Mouse (Mus musculus): ENCODE data around the gene Gabarapl2.
A peak's percentile ranks its signal among the peaks of the same experiment; 100 is the strongest.
"Not testable (repeated sequence)": the region's sequence is repeated elsewhere in the genome, so short reads cannot be mapped to it uniquely, and the experiment has no call there.

Gene Gabarapl2

DNA sequence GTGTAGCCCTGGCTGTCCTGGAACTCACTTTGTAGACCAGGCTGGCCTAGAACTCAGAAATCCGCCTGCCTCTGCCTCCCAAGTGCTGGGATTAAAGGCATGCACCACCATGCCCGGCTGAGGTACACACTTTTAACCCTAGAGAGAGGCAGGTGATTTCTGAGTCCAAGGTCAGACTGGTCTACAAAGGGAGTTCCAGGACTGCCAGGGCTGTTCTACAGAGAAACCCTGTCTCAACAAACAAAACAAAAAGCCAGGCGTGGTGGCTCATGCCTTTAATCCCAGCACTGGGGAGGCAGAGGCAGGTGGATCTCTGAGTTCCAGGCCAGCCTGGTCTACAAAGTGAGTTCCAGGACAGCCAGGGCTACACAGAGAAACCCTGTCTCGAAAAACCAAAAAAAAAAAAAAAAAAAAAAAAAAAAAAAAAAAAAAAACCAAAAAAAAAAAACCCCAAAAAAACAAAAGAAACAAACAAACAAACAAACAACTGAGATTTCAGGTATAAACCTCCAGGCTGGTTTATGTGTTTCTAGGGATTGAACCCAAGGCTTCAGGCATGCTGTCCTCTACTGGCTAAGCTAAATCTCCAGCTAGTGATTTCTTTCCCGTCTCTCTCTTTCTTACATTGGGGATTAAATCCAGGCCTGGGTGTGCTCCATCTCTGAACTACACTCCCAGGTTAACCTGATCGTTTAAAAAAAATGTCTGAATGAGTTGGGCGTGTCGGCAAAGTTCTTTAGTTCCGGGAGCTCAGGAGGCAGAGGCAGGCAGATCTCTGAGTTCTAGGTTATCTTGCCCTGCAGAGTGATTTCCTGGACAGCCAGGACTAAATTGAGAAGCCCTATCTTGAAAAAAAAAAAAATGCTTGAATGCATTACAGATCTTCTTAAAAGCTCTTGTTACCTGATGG is 2.2 kb upstream of the Gabarapl2 start:
- DNase-seq: not testable (repeated sequence)

GRCm38 (mm10) chr8:111939516-111940142 is 874 bp upstream of the Gabarapl2 start:
- peak; percentile 89 for DNase-seq

DNA sequence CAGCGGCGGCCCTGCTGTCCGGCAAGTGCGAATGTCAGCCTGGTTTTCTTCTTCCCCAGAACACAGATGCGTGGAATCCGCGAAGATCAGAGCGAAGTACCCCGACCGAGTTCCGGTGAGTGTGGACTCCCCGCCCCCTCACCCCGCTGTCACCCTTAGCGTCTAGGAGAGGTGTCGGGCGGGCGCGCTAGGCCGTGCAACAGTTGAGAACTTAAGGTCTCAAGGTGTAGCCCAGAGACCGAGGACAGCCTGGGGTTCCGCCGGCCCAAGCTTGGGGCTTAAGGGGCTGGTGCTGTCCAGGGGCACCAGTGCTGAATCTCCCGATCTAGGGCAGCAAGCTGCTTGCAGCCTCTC is 575 bp downstream of the Gabarapl2 start:
- peak; percentile 61 for DNase-seq

DNA sequence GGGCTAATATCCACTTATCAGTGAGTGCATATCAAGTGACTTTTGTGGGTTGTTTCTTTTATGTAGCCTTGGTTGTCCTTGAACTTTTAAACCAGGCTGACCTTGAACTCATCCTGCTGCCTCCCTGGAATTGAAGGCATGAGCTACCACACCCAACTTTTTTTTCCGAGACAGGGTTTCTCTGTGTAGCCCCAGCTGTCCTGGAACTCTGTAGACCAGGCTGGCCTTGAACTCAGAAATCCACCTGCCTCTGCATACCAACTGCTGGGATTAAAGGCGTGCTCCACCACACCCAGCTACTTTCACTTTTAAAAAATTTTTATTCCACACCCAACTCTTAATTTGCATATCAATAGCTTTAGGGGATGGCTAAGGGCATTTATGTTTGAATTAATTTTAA is 3.0 kb downstream of the Gabarapl2 start:
- DNase-seq: no peak

- DNase-seq: no peak
Observed at GRCm38 (mm10) chr8:111947144-111947543, 6.6 kb downstream of the Gabarapl2 start.

DNA sequence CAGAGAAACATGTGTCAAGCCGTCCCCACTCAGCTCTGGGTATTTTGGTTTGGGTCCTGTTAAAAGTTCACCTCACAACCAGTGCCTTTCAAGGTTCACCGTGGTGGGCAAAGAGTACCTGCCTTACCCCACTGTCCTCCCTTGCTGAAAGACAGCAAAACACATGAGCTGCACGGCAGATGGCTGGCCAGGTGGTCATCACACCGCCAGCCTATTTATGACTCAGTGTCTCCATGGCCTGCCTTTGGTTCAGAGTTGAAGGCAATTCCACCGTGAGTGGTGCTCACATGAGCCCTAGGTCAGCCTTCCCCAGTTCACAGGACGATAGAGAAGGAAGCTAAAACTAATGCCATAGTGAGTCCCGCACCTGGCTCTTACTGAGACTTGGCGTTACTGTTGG is 7.5 kb downstream of the Gabarapl2 start:
- no peak for DNase-seq

GRCm38 (mm10) chr8:111950846-111951245 is 10.3 kb downstream of the Gabarapl2 start:
- no peak for DNase-seq

DNA sequence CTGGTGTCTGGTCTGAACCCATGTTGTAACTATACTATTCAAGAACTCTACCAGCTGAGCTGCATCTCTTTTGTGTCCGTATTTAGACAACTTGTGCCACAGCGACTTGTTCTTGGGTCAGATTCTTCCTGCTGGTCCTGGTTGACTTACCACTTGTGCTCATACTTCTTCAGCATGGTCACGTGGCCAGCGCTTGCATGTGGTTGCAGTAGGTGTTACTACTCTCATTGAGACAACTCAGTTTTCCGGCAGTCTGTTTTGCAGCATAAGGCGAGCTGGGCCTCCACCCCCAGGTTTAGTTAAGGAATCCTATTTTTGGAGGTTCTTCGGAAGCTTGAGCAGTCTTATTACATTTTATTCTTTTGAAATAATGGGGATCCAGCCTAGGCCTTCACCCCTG is 10.8 kb downstream of the Gabarapl2 start:
- DNase-seq: no peak

- no peak for DNase-seq
Observed at GRCm38 (mm10) chr8:111951936-111952335, 11.4 kb downstream of the Gabarapl2 start.

DNA sequence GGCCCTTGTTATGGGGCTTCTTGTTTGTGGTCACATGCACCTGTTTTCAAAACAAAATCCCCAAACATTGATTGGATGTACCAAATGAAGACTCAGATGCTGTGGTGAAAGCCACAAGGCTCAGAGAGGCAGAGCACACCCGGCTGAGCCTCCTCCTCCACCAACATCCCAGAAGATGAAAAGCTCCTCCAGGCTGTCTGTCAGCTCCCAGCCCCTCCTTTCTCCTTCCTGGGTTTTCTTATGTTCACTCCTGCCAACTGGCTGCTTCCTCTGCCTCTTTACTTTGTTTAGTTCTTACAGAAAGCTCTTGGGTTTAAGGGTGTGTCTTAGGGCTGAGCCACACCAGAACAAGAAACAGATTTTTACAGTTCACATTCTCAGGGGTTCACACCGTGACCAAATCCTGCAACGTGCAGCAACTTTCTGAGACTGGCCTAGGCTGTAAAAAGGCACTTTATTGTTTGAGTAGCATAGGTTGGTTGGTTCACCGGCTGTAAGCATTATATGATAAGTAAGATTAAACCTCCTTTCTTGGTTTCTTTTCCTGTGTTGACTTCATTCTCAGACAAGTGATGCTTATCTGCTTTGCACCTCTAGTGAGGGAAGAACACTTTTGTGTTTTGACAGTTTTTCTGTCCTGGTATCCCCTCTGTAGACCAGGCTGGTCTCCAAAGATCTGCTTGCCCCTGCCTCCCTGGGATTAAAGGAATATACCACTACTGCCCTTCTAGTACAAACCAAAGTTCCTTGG is 14.5 kb downstream of the Gabarapl2 start:
- DNase-seq: no peak

DNA sequence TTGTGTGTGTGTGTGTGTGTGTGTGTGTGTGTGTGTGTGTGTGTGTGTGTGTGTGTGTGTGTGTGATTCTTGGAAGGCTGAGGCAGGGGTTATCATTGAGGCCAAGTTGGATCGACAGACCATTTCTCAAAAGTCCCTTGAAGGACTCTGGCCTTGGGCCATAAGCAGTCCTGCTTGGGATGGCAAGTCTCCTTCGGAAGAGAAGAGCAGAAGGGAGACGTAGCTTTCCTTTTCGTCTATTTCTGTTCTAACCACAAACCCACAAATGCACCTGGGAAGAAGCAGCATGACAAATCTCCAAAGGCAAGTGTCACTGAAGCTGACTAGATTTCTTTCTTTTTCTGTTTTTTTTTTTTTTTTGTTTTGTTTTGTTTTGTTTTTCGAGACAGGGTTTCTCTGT is 15.4 kb downstream of the Gabarapl2 start:
- no peak for DNase-seq

DNA sequence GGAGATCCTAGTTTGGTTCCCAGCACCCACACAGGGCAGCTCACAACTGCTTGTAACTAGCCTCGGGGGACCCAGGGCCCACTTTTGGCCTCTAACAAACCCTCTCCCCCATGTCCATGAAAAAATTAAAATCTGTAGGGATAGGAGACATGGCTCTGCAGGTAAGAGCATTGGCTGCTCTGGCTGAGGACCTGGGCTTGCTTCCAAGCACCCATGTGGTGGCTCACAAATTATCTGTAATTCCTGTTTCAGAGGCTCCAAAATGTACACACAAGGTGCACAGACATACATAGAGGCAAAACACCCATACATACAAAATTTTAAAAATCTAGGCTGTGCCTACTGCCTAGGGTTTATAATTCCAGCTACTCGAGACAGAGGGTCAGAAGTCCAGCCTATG is 16.7 kb downstream of the Gabarapl2 start:
- DNase-seq: no peak

DNA sequence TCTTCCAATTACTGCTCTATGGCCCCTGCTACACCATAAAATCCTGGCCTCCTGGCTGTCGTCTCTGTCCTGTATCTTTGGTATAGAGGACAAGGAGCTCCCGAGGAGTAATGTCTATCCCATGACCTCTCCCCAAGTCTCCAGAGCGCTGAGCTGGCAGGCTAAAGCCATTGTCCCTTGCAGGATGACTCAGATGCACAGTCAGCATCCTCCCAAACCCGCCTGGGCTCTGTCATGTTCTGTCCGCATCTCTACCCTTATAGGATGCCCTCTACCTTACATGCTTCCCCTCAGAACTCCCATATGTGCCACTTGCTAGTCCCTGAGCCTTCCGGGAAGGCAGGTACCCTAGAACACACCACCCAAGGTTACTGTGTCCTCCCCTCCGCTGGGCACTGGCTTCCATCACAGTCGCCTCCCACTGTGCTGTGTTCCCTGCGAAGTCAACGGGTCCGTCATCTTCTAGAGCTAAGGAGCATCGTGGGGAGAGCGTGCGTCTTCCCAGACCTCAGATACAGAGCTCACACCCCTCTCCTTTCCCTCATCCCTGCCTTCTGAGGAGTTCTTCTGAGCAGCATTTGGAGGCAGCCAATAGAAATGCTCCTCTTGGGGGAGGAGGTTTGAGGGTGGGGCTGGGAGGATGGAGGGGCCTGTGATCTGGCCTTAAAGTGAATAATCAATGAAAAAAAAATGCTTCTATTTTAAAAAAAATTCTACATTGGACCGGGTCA is 20.3 kb downstream of the Gabarapl2 start:
- DNase-seq: no peak

DNA sequence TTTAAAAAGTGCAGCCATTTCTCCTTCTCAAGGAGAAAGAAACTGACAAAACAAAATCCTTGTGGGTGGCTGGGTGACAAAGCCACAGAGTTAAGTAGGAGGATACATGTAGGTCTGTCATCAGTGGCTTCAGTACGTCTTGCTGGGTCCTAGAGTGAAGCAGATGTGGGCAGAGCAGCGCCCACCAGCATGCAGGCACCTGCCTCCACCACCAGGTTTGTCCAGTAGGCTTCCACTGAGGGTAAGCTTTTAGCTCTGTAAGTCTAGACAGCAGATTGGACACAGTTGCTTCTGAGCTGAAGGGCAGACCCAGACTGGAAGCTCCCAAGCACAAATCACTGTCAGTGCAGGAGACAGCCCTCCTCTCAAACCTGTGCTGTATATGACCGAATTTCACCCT is 20.8 kb downstream of the Gabarapl2 start:
- no peak for DNase-seq

DNA sequence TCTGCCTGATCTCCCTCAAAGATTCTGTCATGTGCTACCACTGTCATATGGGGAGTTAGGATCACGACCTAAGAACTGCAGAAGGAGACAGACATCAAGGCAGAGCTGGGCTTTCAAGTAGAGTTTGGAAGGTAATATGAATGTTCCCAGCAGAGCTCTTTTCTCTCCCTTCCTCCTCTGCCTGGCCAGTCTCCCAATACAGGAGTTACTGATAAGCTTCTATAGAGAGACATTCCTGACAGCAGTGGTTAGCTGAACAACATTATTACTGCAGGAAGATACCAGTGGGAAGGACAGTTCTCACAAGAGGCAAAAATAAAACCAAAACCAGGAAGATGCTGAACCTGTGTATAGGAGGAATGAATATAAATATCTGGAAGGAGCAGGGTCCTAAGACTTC is 22.1 kb downstream of the Gabarapl2 start:
- no peak for DNase-seq

DNA sequence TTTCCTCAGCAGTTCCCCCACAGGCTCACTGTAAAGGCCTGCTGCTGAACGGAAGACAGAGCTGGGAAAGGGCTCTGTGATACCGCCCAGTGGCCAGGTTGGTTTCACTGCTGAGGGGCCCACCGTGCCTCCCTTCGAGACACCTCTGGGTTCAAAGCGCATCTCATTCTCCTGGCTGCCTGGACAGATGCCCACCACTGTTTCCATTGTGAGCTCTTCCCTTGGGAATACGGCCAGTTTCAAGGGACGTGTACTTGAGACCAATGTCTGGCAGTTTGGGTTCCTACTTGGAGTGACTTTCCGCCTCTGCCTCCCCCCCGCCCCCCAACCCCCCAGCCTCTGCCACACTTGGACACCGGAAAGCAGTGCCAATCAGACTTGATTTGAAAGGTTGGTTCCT is 22.6 kb downstream of the Gabarapl2 start:
- DNase-seq: no peak

DNA sequence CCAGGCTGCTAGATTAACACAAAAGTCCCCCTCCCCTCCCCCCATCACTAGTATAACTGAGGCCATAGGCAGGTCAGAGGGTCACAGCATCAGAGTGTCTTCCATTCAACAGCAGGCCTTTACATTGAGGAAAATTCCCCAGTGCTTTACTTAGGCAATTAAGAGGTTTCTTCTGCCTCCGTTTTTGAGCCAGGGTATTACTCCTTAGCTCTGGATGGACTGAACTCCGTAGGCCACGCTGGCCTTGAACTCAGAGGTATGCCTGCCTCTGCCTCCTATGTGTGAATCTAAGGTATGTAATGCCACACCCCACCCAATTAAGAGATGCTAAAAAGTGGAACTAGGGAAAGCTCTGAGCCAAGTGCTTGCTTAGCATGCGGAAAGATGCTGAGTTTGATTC is 23.0 kb downstream of the Gabarapl2 start:
- no peak for DNase-seq

DNA sequence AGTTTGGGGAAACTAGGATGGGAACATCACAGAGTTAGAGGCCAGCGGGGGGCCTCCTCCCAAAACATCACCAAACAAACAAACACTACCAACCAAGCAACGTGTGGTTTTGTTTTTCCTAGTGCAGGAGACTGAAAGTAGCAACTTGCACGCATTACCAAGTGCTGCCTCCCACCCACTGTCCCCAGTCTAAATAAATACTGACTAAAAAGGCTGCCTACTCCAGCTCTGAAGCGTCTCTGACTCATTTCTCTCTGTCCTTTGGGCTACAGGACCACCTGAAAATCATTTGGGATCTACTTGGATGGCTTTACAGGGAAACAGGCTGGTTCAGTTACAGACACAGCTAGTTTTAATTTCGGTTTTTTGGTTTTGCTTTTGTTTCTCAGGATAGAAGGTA is 23.8 kb downstream of the Gabarapl2 start:
- no peak for DNase-seq

- no peak for DNase-seq
Observed at GRCm38 (mm10) chr8:111964849-111965561, 24.5 kb downstream of the Gabarapl2 start.

DNA sequence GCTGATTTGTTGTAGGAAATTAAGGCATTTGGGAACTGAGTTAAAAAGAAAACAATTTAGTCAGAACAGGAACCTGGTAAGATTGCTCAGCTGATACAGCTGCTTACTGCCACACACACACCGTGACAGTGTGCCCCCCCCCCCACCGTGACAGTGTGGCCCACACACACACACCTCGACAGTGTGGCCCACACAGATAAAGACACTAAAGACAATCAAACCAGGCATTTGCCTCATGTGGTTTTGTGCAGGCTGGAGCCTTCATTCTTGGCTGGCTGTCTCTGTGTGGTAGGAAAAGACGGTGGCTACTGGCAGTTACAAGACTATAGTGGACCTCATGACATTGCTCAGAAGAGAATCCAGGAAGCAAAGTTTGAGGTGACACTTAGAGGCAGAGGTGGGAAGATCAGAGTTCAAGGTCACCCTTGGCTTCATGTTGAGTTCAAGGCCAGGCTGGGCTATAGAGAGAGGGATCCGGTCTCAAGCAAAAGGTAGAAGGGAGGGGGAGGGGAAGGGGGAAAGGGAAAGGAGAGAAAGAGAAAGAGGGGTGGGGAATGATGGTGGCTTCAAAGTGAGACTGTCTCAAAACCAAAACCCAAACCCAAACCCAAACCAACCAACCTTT is 26.9 kb downstream of the Gabarapl2 start:
- peak; percentile 23 for DNase-seq

DNA sequence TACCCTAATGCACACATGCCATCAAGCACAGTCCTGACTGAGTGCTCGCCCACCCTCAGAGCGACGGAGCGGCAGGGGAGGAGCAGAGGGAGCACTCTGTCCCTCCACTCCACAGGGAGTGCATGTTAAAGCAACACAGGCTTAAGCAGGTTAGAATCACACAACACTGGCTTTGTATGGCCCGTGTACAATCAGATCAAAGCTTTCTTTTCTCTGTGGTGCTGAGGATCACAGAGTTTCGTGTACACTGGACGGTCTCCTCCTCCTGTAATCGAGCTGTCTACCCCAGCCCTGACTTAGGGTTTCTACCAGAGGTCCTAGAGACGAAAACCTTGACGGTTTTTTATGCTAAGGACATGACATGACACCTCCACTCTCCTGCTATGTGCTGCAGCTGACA is 28.0 kb downstream of the Gabarapl2 start:
- DNase-seq: no peak

DNA sequence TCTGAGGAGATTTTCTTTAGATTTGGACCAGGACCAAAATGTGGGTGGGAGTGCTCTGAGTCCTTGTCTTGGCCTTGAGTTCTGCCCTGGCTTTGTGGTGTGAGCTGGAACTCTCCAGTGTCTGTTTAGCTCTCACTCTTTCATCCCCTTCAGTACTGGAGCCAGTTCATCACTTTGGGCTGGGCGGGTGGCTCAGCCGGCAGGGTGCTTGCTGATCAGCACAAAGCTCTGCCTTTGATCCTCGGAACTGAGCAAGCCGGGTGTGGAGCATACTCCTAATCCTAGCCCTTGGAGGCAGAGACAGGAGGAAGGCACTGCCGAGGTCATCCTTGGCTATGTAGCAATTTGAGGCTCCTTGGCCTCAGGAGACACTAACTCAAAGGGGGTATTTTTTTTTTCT is 28.5 kb downstream of the Gabarapl2 start:
- no peak for DNase-seq
